In genomic region chr11:3648305-3648963, GRCm38 (mm10) we compare ENCODE assay signal across 8 mouse cellular contexts. TPM values are rescaled to one million over a fixed set of nuclear protein-coding genes. Genes with fewer than 3 reads are reported as not detected.
DNase-seq lines count a peak whose midpoint lies in the region; ATAC-seq and TF ChIP-seq lines count a peak whose summit lies in the region.

No protein-coding gene starts in this region.

- H3K9ac ChIP-seq in forebrain, embryonic 11.5 days (ENCODE audit: low read length): peak overlapping the region; percentile 87
- peak overlapping the region; percentile 92 for H3K9ac ChIP-seq in intestine, embryonic 16.5 days (ENCODE audit: low read depth, low read length)
- H3K9ac ChIP-seq in lung, embryonic 15.5 days: peak overlapping the region; percentile 96
- peak overlapping the region; percentile 98 for H3K9ac ChIP-seq in stomach, postnatal 0 days (ENCODE audit: low read length)

- peak overlapping the region; percentile 74 for H3K4me3 ChIP-seq in forebrain, embryonic 11.5 days (ENCODE audit: low read depth, low read length)
- H3K4me3 ChIP-seq in intestine, embryonic 16.5 days (ENCODE audit: low read length): peak overlapping the region; percentile 80
- peak overlapping the region; percentile 92 for H3K4me3 ChIP-seq in lung, embryonic 15.5 days
- H3K4me3 ChIP-seq in stomach, postnatal 0 days (ENCODE audit: low read depth, low read length): peak overlapping the region; percentile 92

- peak overlapping the region; percentile 84 for H3K27ac ChIP-seq in forebrain, embryonic 11.5 days (ENCODE audit: low read depth, low read length)
- H3K27ac ChIP-seq in intestine, embryonic 16.5 days (ENCODE audit: low read length): peak overlapping the region; percentile 96
- peak overlapping the region; percentile 94 for H3K27ac ChIP-seq in lung, embryonic 15.5 days
- H3K27ac ChIP-seq in stomach, postnatal 0 days (replicated peaks): peak overlapping the region; percentile 97

- DNase-seq in adrenal gland, adult 2 months: peak; percentile 75
- DNase-seq in adrenal gland, postnatal 10 days: no peak
- peak; percentile 34 to 40 for DNase-seq in right cerebral cortex, postnatal 10 days (ENCODE audit: low spot score in 2 of 2)
- no peak for DNase-seq in right cerebral cortex, postnatal 36 days (ENCODE audit: low spot score in 2 of 2)
- DNase-seq in forebrain, embryonic 11.5 days (ENCODE audit: low spot score): no peak
- no peak for DNase-seq in stomach, postnatal 0 days (ENCODE audit: low spot score)

- peaks cover 2% of the 10 kb centered on the region for H3K4me1 ChIP-seq in forebrain, embryonic 11.5 days (replicated peaks; ENCODE audit: control insufficient read depth, insufficient read depth, low read length)
- H3K4me1 ChIP-seq in intestine, embryonic 16.5 days (ENCODE audit: control insufficient read depth, insufficient read depth, low read length): peaks cover 10% of the 10 kb centered on the region
- peaks cover 20% of the 10 kb centered on the region for H3K4me1 ChIP-seq in lung, embryonic 15.5 days
- peaks cover 7% of the 10 kb centered on the region; the same call in 1 of the 2 replicates for H3K4me1 ChIP-seq in stomach, postnatal 0 days (replicated peaks; ENCODE audit: control insufficient read depth, insufficient read depth)

- H3K36me3 ChIP-seq in forebrain, embryonic 11.5 days (ENCODE audit: control insufficient read depth, insufficient read depth, low read length): peaks cover 34% of the 10 kb centered on the region
- peaks cover 19% of the 10 kb centered on the region for H3K36me3 ChIP-seq in intestine, embryonic 16.5 days (ENCODE audit: control insufficient read depth, insufficient read depth, low read length)
- H3K36me3 ChIP-seq in lung, embryonic 15.5 days: peaks cover 37% of the 10 kb centered on the region
- peaks cover 19% of the 10 kb centered on the region for H3K36me3 ChIP-seq in stomach, postnatal 0 days (ENCODE audit: control insufficient read depth, insufficient read depth, low read length)

- WGBS in forebrain, embryonic 11.5 days: 2% methylated on average over 49 of the region's 62 CpGs
- under 1% methylated on average over 48 of the region's 62 CpGs for WGBS in intestine, embryonic 16.5 days
- WGBS in lung, embryonic 15.5 days: under 1% methylated on average over 57 of the region's 62 CpGs
- under 1% methylated on average over 52 of the region's 62 CpGs for WGBS in stomach, postnatal 0 days

- peak; percentile 34; the same call in 1 of the 2 replicates for ATAC-seq in forebrain, embryonic 11.5 days (replicated peaks; ENCODE audit: low FRiP score)
- peak; percentile 51 for ATAC-seq in intestine, embryonic 16.5 days
- peak; percentile 55 for ATAC-seq in lung, embryonic 15.5 days (ENCODE audit: borderline replicate concordance, extremely low read depth, low FRiP score, low TSS enrichment)
- ATAC-seq in stomach, postnatal 0 days (ENCODE audit: low FRiP score, low TSS enrichment): no peak; the same call in 1 of the 2 replicates

- no peak for TF ChIP-seq EP300 in stomach, postnatal 0 days (optimal IDR thresholded peaks at IDR 0.05)

- TF ChIP-seq CTCF in stomach, postnatal 0 days (IDR thresholded peaks at IDR 0.05; ENCODE audit: low read depth): no peak

- peaks cover 18% of the 10 kb centered on the region for H3K9me3 ChIP-seq in forebrain, embryonic 11.5 days (ENCODE audit: control insufficient read depth, low read length)
- H3K9me3 ChIP-seq in intestine, embryonic 16.5 days (ENCODE audit: control insufficient read depth, low read length): peaks cover 5% of the 10 kb centered on the region; the same call in 1 of the 2 replicates
- peaks cover 6% of the 10 kb centered on the region; the same call in 1 of the 2 replicates for H3K9me3 ChIP-seq in lung, embryonic 15.5 days
- no peaks in the 10 kb centered on the region for H3K9me3 ChIP-seq in stomach, postnatal 0 days (ENCODE audit: control insufficient read depth, low read length)

- peak overlapping the region; percentile 73 for H3K4me2 ChIP-seq in forebrain, embryonic 11.5 days (ENCODE audit: low read depth, low read length, severe bottlenecking)
- H3K4me2 ChIP-seq in intestine, embryonic 16.5 days (ENCODE audit: low read depth, low read length): peak overlapping the region; percentile 91
- peak overlapping the region; percentile 78 for H3K4me2 ChIP-seq in lung, embryonic 15.5 days
- H3K4me2 ChIP-seq in stomach, postnatal 0 days (replicated peaks; ENCODE audit: low read depth): peak overlapping the region; percentile 77

- H3K27me3 ChIP-seq in forebrain, embryonic 11.5 days (ENCODE audit: control insufficient read depth, insufficient read depth, low read length): no peaks in the 10 kb centered on the region
- no peaks in the 10 kb centered on the region for H3K27me3 ChIP-seq in intestine, embryonic 16.5 days (replicated peaks; ENCODE audit: control insufficient read depth, insufficient read depth, low read length)
- no peaks in the 10 kb centered on the region for H3K27me3 ChIP-seq in lung, embryonic 15.5 days
- no peaks in the 10 kb centered on the region for H3K27me3 ChIP-seq in stomach, postnatal 0 days (ENCODE audit: control insufficient read depth, insufficient read depth, low read length)

RNA-seq across cellular contexts. Expression of gene Morc2a, which starts 0.6 kb away (rescaled TPM):
- 10 to 100 TPM; 33.4 to 39.0 TPM for total RNA-seq in adrenal gland, adult 2 months (2021)
- 6.8 and 7.3 TPM in 2 replicates for polyA plus RNA-seq in adrenal gland, adult 2 months (2012; rRNA removed)
- 10 to 100 TPM; 33.1 to 44.9 TPM for total RNA-seq in adrenal gland, postnatal 10 days (2021)
- polyA plus RNA-seq in forebrain, embryonic 11.5 days (2014; fragmentation: Nextera tagmentation; extraction: Ambion mirVana): 33.4 and 33.9 TPM in 2 replicates
- polyA plus RNA-seq in intestine, embryonic 16.5 days (2015; fragmentation: Nextera tagmentation; extraction: Ambion mirVana): 17.1 and 18.1 TPM in 2 replicates
- polyA plus RNA-seq in lung, embryonic 15.5 days (2015; fragmentation: Nextera tagmentation; extraction: Ambion mirVana): 28.0 and 28.1 TPM in 2 replicates
- polyA plus RNA-seq in stomach, postnatal 0 days (2015; fragmentation: Nextera tagmentation; extraction: Ambion mirVana): 6.9 and 8.8 TPM in 2 replicates

Comparison
In these comparisons a context has a peak if more than half of its experiments do, and no peak if none do; other contexts are left out.
1. DNase-seq: peak in adrenal gland, adult 2 months (single experiment) and right cerebral cortex, postnatal 10 days (2 of 2); none in adrenal gland, postnatal 10 days (single experiment), right cerebral cortex, postnatal 36 days (0 of 2), forebrain, embryonic 11.5 days (single experiment) and stomach, postnatal 0 days (single experiment).
2. Peak in every context shown above with its lines, with median percentiles within 50 percentile points of each other: H3K27ac ChIP-seq, H3K4me2 ChIP-seq, H3K4me3 ChIP-seq and H3K9ac ChIP-seq.